In genomic region chr7:5074984-5075383, GRCm38 (mm10) we compare ENCODE assay signal across 27 mouse cellular contexts. TPM values are rescaled to one million over a fixed set of nuclear protein-coding genes. Genes with fewer than 3 reads are reported as not detected.
A peak's percentile ranks its signal among the peaks of the same experiment; 100 is the strongest.
DNase-seq lines count a peak whose midpoint lies in the region; ATAC-seq and TF ChIP-seq lines count a peak whose summit lies in the region.
"Had no signal": no experiment of that assay in that cellular context is flagged by ENCODE, and none has a peak within 500 bp of the region (broad histone marks: within the 10 kb centered on the region; RNA-seq: fewer than 3 reads in every experiment).

No protein-coding gene starts in this region.

- no peak for ATAC-seq in liver, embryonic 12.5 days
- ATAC-seq in liver, embryonic 15.5 days (ENCODE audit: insufficient read depth) = no peak
- no peak for ATAC-seq in liver, postnatal 0 days
- ATAC-seq: activated CD4-positive, CD25-positive, alpha-beta regulatory T cell, adult 4 months; CD4-positive, CD25-positive, alpha-beta regulatory T cell, adult 4 months; forebrain, embryonic 13.5 days; forebrain, embryonic 15.5 days; Patski had no signal

- H3K4me1 ChIP-seq in kidney, adult 2 months (ENCODE audit: control insufficient read depth, insufficient read depth, low read length) = no peaks in the 10 kb centered on the region
- peaks cover 89% of the 10 kb centered on the region for H3K4me1 ChIP-seq in liver, embryonic 12.5 days
- H3K4me1 ChIP-seq in liver, embryonic 15.5 days (replicated peaks) = peaks cover 78% of the 10 kb centered on the region
- peaks cover 26% of the 10 kb centered on the region for H3K4me1 ChIP-seq in liver, postnatal 0 days (ENCODE audit: insufficient read depth)
- H3K4me1 ChIP-seq: embryonic facial prominence, embryonic 12.5 days; forebrain, embryonic 13.5 days had no signal

- 56% methylated on average over 5 of the region's 5 CpGs for WGBS in kidney, adult 2 months
- 90% methylated on average over 5 of the region's 5 CpGs for WGBS in liver, embryonic 12.5 days (ENCODE audit: insufficient replicate concordance)
- 91% methylated on average over 5 of the region's 5 CpGs for WGBS in liver, embryonic 15.5 days (ENCODE audit: insufficient replicate concordance)
- 86% methylated on average over 5 of the region's 5 CpGs for WGBS in liver, postnatal 0 days (ENCODE audit: insufficient replicate concordance)

- no peaks in the 10 kb centered on the region for H3K27me3 ChIP-seq in kidney, adult 2 months (replicated peaks; ENCODE audit: control insufficient read depth, insufficient read depth, low read length)
- no peaks in the 10 kb centered on the region for H3K27me3 ChIP-seq in liver, embryonic 12.5 days (replicated peaks)
- no peaks in the 10 kb centered on the region for H3K27me3 ChIP-seq in liver, embryonic 15.5 days
- no peaks in the 10 kb centered on the region for H3K27me3 ChIP-seq in liver, postnatal 0 days (ENCODE audit: insufficient read depth, low read length)
- H3K27me3 ChIP-seq: CH12.LX; embryonic facial prominence, embryonic 12.5 days; forebrain, embryonic 13.5 days; forebrain, embryonic 15.5 days; Patski had no signal

- peaks cover 13% of the 10 kb centered on the region for H3K36me3 ChIP-seq in kidney, adult 2 months (ENCODE audit: control insufficient read depth, insufficient read depth, low read length)
- peaks cover 95% of the 10 kb centered on the region for H3K36me3 ChIP-seq in liver, embryonic 12.5 days
- peaks cover 92% of the 10 kb centered on the region for H3K36me3 ChIP-seq in liver, embryonic 15.5 days (replicated peaks)
- H3K36me3 ChIP-seq in liver, postnatal 0 days (replicated peaks; ENCODE audit: insufficient read depth, low read length) = peaks cover 83% of the 10 kb centered on the region

- DNase-seq in kidney, adult 2 months = peak; percentile 57
- no peak for DNase-seq in kidney, adult 11 months
- DNase-seq in liver = no peak
- no peak for DNase-seq in liver, postnatal 0 days
- DNase-seq: adrenal gland, adult 8-10 months; adrenal gland, postnatal 14 days; adrenal gland, postnatal 36 days; B cell, adult 2 months; cerebellum, adult 11-12 months; cerebellum, adult 2 months; cerebellum, adult 9-10 months; cerebellum, postnatal 10 days; cerebellum, postnatal 25 days had no signal

- H3K27ac ChIP-seq in kidney, adult 2 months (ENCODE audit: insufficient read depth, low read depth, low read length) = no peak overlapping the region
- H3K27ac ChIP-seq in liver, embryonic 12.5 days = peak overlapping the region; percentile 85
- peak overlapping the region; percentile 85; the same call in 1 of the 2 replicates for H3K27ac ChIP-seq in liver, embryonic 15.5 days (replicated peaks)
- no peak overlapping the region for H3K27ac ChIP-seq in liver, postnatal 0 days (ENCODE audit: low read depth)
- H3K27ac ChIP-seq: embryonic facial prominence, embryonic 10.5 days; embryonic facial prominence, embryonic 12.5 days; forebrain, embryonic 13.5 days; forebrain, embryonic 15.5 days had no signal

- no peak for TF ChIP-seq EP300 in liver, postnatal 0 days (IDR thresholded peaks at IDR 0.05; ENCODE audit: low read depth)

- no peak for TF ChIP-seq POLR2A in kidney, adult 2 months (IDR thresholded peaks at IDR 0.05; ENCODE audit: low read depth, low read length)

- H3K9me3 ChIP-seq in liver, embryonic 12.5 days (replicated peaks) = no peaks in the 10 kb centered on the region
- H3K9me3 ChIP-seq in liver, embryonic 15.5 days (replicated peaks) = no peaks in the 10 kb centered on the region
- no peaks in the 10 kb centered on the region for H3K9me3 ChIP-seq in liver, postnatal 0 days (ENCODE audit: low read length)
- H3K9me3 ChIP-seq: embryonic facial prominence, embryonic 10.5 days; embryonic facial prominence, embryonic 12.5 days; forebrain, embryonic 13.5 days; forebrain, embryonic 15.5 days; G1E had no signal

- TF ChIP-seq CTCF in kidney, adult 2 months (conservative IDR thresholded peaks at IDR 0.05; ENCODE audit: insufficient read depth, insufficient read length, low read depth, low read length) = no peak
- no peak for TF ChIP-seq CTCF in liver, postnatal 0 days (IDR thresholded peaks at IDR 0.05; ENCODE audit: low read depth)

- H3K4me2 ChIP-seq in liver, embryonic 12.5 days = peak overlapping the region; percentile 10; the same call in 1 of the 2 replicates
- H3K4me2 ChIP-seq in liver, embryonic 15.5 days = no peak overlapping the region
- no peak overlapping the region for H3K4me2 ChIP-seq in liver, postnatal 0 days (ENCODE audit: low read depth, low read length)
- H3K4me2 ChIP-seq: embryonic facial prominence, embryonic 12.5 days; forebrain, embryonic 13.5 days; forebrain, embryonic 15.5 days had no signal

- H3K9ac ChIP-seq in liver, embryonic 12.5 days = no peak overlapping the region
- no peak overlapping the region for H3K9ac ChIP-seq in liver, embryonic 15.5 days
- no peak overlapping the region for H3K9ac ChIP-seq in liver, postnatal 0 days (replicated peaks)
- H3K9ac ChIP-seq: embryonic facial prominence, embryonic 12.5 days; forebrain, embryonic 13.5 days; forebrain, embryonic 15.5 days had no signal

- H3K4me3 ChIP-seq in kidney, adult 2 months (ENCODE audit: insufficient read depth, low read depth, low read length) = no peak overlapping the region
- H3K4me3 ChIP-seq in liver, embryonic 12.5 days = no peak overlapping the region
- H3K4me3 ChIP-seq in liver, embryonic 15.5 days (replicated peaks) = no peak overlapping the region
- H3K4me3 ChIP-seq in liver, postnatal 0 days (ENCODE audit: low read depth, low read length) = no peak overlapping the region
- H3K4me3 ChIP-seq: embryonic facial prominence, embryonic 10.5 days; embryonic facial prominence, embryonic 12.5 days; forebrain, embryonic 13.5 days; forebrain, embryonic 15.5 days had no signal

RNA-seq across cellular contexts. Expression of gene Epn1, which starts 5.1 kb away (rescaled TPM):
- polyA plus RNA-seq in kidney, adult 2 months (2012; rRNA removed) = 243 and 262 TPM in 2 replicates
- polyA plus RNA-seq in liver, embryonic 12.5 days (2016; fragmentation: Nextera tagmentation; extraction: Ambion mirVana) = 66.2 and 69.1 TPM in 2 replicates
- 49.2 and 54.5 TPM in 2 replicates for polyA plus RNA-seq in liver, embryonic 15.5 days (2015; fragmentation: Nextera tagmentation; extraction: Ambion mirVana)
- polyA plus RNA-seq in liver, postnatal 0 days (2015; fragmentation: Nextera tagmentation; extraction: Ambion mirVana) = 34.7 and 38.0 TPM in 2 replicates

RNA-seq across cellular contexts. Expression of gene U2af2, which starts 13.0 kb away (rescaled TPM):
- 132 and 153 TPM in 2 replicates for polyA plus RNA-seq in kidney, adult 2 months (2012; rRNA removed)
- 97.6 and 109 TPM in 2 replicates for polyA plus RNA-seq in liver, embryonic 12.5 days (2016; fragmentation: Nextera tagmentation; extraction: Ambion mirVana)
- 59.4 and 60.8 TPM in 2 replicates for polyA plus RNA-seq in liver, embryonic 15.5 days (2015; fragmentation: Nextera tagmentation; extraction: Ambion mirVana)
- 34.7 and 36.8 TPM in 2 replicates for polyA plus RNA-seq in liver, postnatal 0 days (2015; fragmentation: Nextera tagmentation; extraction: Ambion mirVana)

RNA-seq across cellular contexts. Expression of gene Zfp580, which starts 23.6 kb away (rescaled TPM):
- 17.0 and 17.1 TPM in 2 replicates for polyA plus RNA-seq in kidney, adult 2 months (2012; rRNA removed)
- polyA plus RNA-seq in liver, embryonic 12.5 days (2016; fragmentation: Nextera tagmentation; extraction: Ambion mirVana) = 5.2 and 5.6 TPM in 2 replicates
- 1.7 and 2.0 TPM in 2 replicates for polyA plus RNA-seq in liver, embryonic 15.5 days (2015; fragmentation: Nextera tagmentation; extraction: Ambion mirVana)
- 3.2 and 4.4 TPM in 2 replicates for polyA plus RNA-seq in liver, postnatal 0 days (2015; fragmentation: Nextera tagmentation; extraction: Ambion mirVana)

RNA-seq across cellular contexts. Expression of gene Zfp784, which starts 36.7 kb away (rescaled TPM):
- polyA plus RNA-seq in kidney, adult 2 months (2012; rRNA removed) = 6.4 and 6.8 TPM in 2 replicates
- 1.1 and 1.3 TPM in 2 replicates for polyA plus RNA-seq in liver, embryonic 12.5 days (2016; fragmentation: Nextera tagmentation; extraction: Ambion mirVana)
- 1.2 and 1.4 TPM in 2 replicates for polyA plus RNA-seq in liver, embryonic 15.5 days (2015; fragmentation: Nextera tagmentation; extraction: Ambion mirVana)
- 1.9 and 2.4 TPM in 2 replicates for polyA plus RNA-seq in liver, postnatal 0 days (2015; fragmentation: Nextera tagmentation; extraction: Ambion mirVana)

RNA-seq across cellular contexts. Expression of gene 4632433K11Rik, which starts 41.1 kb away (rescaled TPM):
- not detected in 2 replicates for polyA plus RNA-seq in kidney, adult 2 months (2012; rRNA removed)
- polyA plus RNA-seq in liver, embryonic 12.5 days (2016; fragmentation: Nextera tagmentation; extraction: Ambion mirVana) = not detected in 2 replicates
- polyA plus RNA-seq in liver, embryonic 15.5 days (2015; fragmentation: Nextera tagmentation; extraction: Ambion mirVana) = not detected in 2 replicates
- not detected in 2 replicates for polyA plus RNA-seq in liver, postnatal 0 days (2015; fragmentation: Nextera tagmentation; extraction: Ambion mirVana)
- polyA plus RNA-seq: activated CD4-positive, CD25-positive, alpha-beta regulatory T cell, adult 4 months; CD4-positive, CD25-positive, alpha-beta regulatory T cell, adult 4 months; cerebellum, adult 2 months; cortical plate, adult 2 months; embryonic facial prominence, embryonic 10.5 days; embryonic facial prominence, embryonic 12.5 days; embryonic facial prominence, embryonic 14.5 days; forebrain, embryonic 11.5 days; forebrain, embryonic 13.5 days; forebrain, embryonic 15.5 days; G1E; Patski had no signal

Comparison
In these comparisons a context has a peak if more than half of its experiments do, and no peak if none do; other contexts are left out.
1. H3K27ac ChIP-seq: peak in liver, embryonic 12.5 days (single experiment) and liver, embryonic 15.5 days (single experiment); none in kidney, adult 2 months (single experiment) and liver, postnatal 0 days (single experiment).